Mouse (Mus musculus): ENCODE data around the gene Atxn2.
"Not testable (repeated sequence)": the region's sequence is repeated elsewhere in the genome, so short reads cannot be mapped to it uniquely, and the experiment has no call there.

The Atxn2 gene

DNA sequence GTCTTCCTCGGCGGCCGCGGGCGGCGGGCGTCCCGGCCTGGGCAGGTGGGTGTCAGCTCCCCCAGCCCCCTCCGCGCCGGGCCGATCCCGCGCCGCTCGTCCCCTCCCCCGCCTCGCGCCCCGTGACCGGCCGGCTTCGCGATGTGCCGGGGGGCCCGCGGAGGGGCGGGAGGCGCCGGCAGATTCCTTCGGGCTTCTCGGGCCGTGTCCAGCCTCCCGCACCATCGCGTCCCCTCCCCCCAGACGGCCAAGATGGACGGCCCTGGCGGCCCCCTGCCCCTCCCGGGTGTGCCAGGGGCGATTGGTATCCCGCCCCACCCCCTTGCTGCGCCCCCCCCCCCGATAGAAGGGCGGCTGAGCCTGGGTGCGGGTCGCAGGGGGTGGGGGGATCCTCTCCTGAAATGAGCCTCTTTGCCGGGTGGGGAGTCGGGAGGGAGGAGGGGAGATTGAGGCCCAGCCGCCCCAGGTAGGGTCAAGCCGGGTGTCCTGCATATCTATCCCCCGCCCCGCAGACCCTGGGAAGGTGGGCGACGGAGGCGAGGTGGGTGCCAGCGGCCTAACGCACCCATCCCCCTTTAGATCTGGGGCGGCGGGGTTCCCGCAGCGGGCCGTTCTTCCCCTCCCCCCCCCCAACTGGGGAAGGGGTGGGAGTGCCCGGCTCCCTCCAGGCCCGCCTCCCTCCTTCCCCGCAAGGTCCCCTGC, 1.2 kb downstream of the Atxn2 start:
- peak; percentile 71 for DNase-seq

DNA sequence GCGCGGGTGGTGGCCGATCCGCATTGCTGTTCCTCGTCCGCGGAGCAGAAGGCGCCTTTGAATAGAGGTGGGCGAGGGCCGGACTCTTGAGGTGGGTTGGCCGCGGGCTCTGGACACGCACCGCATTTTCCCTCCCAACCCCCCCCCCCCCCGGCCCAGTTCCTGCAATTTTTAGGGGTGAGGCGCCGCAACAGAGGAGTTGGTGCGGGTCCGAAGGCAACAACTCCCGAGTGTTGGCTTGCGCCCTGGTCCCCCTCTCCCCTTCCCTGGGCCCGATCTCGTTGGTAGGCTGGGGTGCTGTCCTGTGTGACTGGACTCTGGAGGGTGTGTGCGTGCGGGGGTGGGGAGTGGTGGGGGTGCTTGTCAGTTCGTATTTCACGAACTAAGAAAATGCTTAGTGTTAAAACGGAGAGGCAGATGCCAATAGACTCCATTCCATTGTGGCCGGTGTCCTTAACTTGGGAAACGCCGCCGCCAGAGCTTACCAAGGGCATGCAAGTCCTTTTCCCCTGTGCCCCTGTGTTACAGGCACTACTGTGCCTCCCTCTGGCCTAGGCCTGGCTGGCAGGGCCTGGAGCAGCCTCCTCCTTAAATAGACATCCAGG, 1.9 kb downstream of the Atxn2 start:
- DNase-seq, result peak; percentile 67

DNA sequence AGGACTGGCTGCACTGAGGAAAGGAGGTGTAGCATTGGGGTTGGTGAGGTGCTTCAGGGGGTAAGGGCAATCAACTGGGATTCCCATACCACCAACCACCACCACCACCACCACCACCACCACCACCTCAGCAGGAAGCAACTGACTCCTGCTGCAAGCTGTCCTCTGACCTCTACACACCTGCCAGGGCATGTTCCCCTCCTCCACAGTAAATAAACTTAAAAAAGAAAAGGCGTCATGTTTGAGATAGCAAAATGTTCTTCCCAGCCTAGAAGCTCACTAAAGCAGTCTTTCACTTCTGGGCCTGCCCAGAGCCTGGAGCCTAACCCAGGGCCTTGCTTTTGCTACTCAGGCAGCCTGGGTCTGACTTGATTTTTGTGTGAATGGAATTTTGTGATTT, 3.2 kb downstream of the Atxn2 start:
- no peak for DNase-seq

GRCm38 (mm10) chr5:121714928-121715327, 3.8 kb downstream of the Atxn2 start:
- no peak for DNase-seq

- peak; percentile 34 for DNase-seq
Measured at GRCm38 (mm10) chr5:121718462-121718861, 7.3 kb downstream of the Atxn2 start.

DNA sequence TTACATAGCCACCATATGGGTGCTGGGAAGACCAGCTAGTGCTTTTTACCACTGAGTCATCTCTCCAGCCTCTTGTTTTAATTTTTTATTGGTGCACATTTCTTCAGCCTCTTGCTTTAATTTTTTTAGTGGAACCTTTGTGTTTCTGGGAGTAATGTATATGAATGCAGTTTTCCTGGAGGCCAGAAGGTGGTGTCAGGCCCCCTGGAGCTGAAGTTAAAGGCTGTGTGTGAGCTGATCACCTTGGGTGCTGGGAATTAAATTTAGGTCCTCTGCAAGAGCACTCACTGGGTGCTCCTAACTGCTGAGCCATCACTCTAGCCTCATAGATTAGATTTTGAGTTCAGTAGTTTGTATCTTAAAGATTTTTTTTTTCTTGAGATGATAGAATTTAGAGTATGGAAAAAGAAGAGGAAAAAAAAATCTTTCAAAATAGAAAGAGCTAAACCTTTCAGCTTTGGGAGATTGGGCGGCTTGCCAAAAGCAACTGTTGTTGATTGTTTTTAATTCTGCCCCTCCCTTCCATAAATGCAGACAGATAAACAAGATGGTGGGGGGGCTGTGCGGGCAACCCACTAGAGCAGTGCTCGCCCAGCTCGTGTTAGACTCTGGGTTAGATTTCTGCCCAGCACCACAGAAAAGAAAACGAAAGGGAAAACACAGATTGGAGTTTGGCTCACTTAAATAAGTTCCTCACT, 9.9 kb downstream of the Atxn2 start:
- DNase-seq, result no peak

- DNase-seq, result no peak
Measured at GRCm38 (mm10) chr5:121721841-121722240, 10.7 kb downstream of the Atxn2 start.

DNA sequence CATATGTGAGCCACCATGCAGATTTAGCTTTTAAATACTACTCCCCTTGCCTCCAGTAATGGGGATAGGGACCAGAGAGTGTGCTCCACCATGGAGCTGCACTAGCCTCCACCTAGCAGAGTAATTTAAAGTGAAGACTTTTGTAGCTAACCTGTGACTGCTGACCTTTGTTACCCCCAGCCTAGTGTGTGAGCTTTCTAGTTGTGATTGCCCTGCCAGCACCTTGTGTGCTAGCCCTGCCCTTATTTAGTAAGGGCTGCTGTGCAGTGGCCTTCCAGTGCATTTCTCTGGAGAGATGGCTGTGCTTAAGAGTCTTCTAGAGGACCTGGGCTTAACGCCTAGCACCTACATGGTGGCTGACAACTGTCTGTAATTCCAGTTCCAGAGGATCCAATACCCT, 13.5 kb downstream of the Atxn2 start:
- no peak for DNase-seq

DNA sequence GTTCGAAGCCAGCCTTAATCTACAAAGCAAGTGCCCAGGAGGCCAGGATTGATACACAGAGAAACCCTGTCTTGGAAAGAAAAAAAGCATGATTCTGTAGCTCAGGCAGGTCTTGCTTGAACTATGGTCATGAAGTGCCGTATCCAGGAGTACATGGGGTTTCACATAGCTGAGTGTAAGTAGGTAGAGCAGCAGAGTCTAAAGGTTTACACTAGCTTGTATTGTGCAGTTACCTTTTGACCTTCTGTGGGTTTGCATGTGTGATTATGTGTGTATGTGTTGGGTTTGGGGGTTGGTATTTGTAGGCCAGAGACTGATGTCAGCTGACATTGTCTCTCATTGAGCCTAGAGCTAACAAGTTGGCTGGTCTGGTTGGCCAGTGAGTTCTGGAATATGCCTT, 18.9 kb downstream of the Atxn2 start:
- no peak for DNase-seq

- no peak for DNase-seq
Measured at GRCm38 (mm10) chr5:121736641-121737040, 25.5 kb downstream of the Atxn2 start.

GRCm38 (mm10) chr5:121738162-121738561, 27.0 kb downstream of the Atxn2 start:
- not testable (repeated sequence) for DNase-seq

DNA sequence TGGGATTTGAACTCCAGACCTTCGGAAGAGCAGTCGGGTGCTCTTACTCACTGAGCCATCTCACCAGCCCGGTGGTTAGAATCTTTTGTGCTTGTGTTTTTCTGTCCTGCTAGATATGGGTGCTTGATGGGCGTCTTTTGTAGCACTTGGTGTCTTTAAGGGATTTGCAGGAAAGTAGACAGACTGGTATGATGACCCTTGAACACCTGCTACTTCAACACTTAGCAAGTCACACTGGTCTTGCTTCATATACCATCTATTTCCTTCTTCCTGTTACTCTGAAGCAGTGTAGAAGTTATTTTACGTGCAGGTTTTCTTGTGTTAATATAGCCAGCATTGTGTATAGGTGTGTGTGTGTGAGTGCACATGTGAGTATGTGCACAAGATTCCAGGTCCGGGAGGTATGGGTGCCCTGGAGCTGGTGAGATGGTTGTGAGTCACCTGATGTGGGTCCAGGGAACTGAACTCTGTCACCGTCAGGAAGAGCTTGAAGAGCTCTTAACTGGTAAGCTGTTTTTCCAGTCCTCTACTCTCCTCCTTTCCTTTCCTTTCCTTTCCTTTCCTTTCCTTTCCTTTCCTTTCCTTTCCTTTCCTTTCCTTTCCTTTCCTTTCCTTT, 27.5 kb downstream of the Atxn2 start:
- DNase-seq, result no peak

DNA sequence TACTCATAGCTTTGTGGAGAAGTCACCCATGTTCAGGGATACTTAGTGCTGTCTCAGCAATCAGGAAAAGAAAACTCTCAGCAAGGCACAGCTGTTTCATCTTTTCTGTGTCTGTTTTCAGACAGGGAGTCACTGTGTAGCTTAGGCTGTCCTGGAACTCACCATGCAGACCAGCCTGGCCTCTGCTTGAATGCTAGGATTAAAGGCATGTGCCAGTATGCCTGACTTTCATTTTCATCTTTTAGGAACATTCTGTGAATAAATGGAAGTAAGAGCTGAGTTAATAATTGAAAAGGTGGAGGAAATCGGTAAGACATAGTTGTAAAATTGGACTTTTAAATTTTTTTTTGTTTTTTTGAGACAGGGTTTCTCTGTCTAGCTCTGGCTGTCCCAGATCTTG, 29.4 kb downstream of the Atxn2 start:
- DNase-seq, result no peak

GRCm38 (mm10) chr5:121742915-121743314, 31.8 kb downstream of the Atxn2 start:
- no peak for DNase-seq

DNA sequence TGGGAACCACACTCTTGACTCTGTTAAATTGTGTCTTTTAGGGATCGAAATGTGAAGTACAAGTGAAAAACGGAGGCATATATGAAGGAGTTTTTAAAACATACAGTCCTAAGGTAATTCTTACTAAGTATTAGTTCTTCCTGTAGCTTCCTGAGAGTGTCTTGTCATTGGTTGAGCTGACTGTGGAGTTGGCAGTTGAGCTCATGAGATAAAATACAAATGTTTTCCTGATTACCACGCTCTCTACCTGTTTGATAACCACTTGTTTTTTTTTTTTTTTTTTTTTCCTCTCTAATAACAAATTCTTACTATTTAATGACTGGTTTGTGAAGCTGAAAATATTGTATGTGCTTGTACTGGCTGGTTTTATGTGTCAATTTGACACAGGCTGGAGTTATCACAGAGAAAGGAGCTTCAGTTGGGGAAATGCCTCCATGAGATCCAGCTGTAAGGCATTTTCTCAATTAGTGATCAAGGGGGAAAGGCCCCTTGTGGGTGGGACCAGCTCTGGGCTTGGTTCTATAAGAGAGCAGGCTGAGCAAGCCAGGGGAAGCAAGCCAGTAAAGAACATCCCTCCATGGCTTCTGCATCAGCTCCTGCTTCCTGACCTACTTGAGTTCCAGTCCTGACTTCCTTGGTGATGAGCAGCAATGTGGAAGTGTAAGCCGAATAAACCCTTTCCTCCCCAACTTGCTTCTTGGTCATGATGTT, 36.9 kb downstream of the Atxn2 start:
- DNase-seq, result not testable (repeated sequence)

DNA sequence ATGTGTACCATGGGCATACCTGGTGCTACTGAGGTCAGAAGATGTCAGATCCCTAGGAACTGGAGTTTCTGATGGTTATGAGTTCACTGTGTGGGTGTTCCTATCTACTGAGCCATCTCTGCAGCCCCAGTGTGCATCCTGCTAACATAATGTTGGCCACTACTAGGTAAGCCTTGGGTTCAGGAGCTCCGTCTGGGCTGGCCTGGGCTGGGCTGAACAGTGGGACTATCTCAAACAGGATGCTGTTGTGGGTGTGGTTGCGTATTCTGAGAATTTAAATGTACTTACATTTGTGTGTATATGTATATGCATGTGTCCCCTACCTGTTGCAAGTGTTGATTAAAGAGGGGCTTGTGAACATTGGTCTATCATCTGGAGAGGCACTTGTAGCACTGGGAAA, 38.5 kb downstream of the Atxn2 start:
- DNase-seq, result no peak

DNA sequence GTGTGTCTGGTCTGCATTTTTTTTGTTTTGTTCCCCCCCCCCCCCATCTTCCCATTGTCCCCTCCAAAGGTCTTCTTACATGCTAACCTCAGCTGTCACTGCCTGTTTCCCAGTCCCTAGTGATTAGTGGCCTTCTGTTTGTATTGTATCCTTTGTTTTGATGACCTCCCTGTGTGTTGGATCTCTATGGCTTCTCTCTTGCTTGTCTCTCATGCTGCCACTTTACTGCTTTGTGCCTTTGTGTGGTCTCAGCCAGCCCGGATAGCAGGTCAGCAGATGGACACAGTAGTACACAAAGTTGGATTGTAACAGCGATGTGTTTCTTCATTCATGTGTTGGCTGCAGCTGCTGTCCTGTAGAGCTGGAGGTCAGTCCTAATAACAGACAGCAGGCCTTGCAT, 46.8 kb downstream of the Atxn2 start:
- DNase-seq, result peak; percentile 96

DNA sequence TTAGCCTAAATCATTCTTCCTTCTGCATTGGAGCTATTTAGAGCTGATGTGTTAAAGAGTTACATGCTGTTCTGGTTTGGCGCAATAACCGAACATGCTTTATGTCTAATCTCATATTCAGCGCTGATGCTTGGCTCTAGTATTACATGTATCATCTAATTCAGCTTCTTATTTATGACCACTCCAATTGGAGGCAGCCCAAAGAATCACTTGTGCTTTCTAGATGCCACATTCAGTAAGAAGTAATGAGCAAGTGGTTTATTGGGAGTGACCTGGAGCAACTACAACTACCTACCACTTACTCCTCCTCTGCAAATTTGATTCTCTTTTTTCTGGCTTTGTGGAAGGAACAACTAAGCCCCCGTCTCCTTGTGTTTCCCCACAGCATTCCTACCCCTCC, 47.2 kb downstream of the Atxn2 start:
- DNase-seq, result no peak

- DNase-seq, result no peak
Measured at GRCm38 (mm10) chr5:121759921-121760320, 48.8 kb downstream of the Atxn2 start.

DNA sequence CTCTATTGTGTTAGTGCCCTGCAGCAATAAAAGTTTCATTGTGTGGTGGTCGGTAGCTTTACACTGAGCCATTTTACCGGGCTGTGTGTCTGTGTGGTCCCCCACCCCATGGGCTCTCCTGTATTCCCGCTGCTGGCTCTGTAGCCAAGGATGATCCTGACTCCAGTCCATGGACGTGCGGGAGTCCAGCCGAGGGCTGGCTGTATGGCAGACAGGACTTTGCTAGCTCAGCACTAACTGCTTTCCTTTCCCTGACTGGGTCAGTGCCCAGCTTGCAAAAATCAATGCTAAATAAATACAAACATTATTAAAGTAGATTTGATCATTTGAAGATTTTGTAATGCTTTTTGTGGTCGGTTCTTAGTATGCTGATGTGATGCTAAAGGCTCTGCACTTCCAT, 50.3 kb downstream of the Atxn2 start:
- DNase-seq, result no peak

DNA sequence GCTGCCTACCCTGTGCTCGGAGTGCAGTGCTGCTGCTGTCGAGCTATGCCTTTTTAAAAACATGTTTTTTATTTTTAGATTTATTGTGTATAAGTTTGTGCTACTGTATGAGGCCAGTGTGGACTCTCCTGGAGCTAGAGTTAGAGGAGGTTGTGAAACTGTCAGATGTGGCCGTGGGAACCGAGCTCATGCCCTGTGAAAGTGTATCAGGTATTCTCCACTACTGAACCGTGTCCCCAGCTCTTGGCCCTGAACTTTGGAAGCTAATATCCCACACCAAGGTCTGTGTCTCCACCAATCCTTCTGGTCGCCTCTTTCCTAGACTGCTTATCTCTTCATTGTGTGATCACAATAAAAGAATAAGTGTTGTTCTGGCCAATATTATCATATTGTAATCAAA, 51.8 kb downstream of the Atxn2 start:
- no peak for DNase-seq

- no peak for DNase-seq
Measured at GRCm38 (mm10) chr5:121765020-121765419, 53.9 kb downstream of the Atxn2 start.

Data from retina, postnatal 1 day (tissue).